Mouse (Mus musculus): ENCODE measurements around the gene Cap2. TPM values are rescaled to one million over a fixed set of nuclear protein-coding genes. Genes with fewer than 3 reads are reported as not detected.
A peak's percentile ranks its signal among the peaks of the same experiment; 100 is the strongest.

Cap2 gene
- total and polyA plus RNA-seq, 3 experiments: 115 to 147 (median 135) TPM

DNA sequence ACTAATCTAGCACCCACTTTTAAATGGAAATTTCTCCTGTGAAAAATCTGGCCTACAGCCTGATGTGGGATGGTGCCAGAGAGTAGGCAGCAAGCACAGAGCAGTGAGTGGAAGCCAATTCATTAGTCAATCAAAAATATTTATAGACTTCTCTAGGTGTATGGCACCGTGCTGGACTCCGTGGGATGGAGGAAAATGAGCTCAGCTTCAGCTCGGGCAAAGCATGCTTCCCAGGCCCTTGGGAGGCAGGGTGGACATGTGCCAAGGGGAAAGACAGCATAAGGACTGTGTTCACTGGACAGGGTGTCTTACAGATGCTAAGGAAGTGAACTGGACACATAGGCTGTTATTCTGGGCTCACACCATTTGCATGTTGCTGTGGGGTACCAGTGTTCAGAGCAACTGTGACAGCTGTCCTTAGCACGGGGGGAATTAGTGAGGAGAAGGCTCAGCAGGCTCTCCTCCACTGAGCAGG lies 15.6 kb downstream of the Cap2 start:
- intact Hi-C loops (cut with DNase I): no loop called here
- Histone ChIP-seq H3K27ac (peak overlapping the region; percentile 0), H3K4me1 (ENCODE audit: control insufficient read depth, insufficient read depth, low read length) (peaks cover 9% of the 10 kb centered on the region), H3K27me3 (ENCODE audit: control insufficient read depth, insufficient read depth, low read length) (no peaks in the 10 kb centered on the region), H3K9ac (ENCODE audit: low read depth, low read length) (peak overlapping the region; percentile 23; the same call in 1 of the 2 replicates), H3K79me2 (replicated peaks; ENCODE audit: control insufficient read depth, insufficient read depth, low read length) (no peaks in the 10 kb centered on the region), H3K4me3 (no peak overlapping the region), H3K36me3 (ENCODE audit: control insufficient read depth, insufficient read depth, low read length) (no peaks in the 10 kb centered on the region)
- 23% methylated on average over 4 of the region's 4 CpGs for WGBS
- TF ChIP-seq CTCF (IDR thresholded peaks at IDR 0.05): no peak
- TF ChIP-seq POLR2A (IDR thresholded peaks at IDR 0.05; ENCODE audit: insufficient read depth, low read depth, low read length): no peak
- TF ChIP-seq EP300 (IDR thresholded peaks at IDR 0.05; ENCODE audit: insufficient read depth, low read depth, low read length): no peak
- peak; percentile 51 for DNase-seq

DNA sequence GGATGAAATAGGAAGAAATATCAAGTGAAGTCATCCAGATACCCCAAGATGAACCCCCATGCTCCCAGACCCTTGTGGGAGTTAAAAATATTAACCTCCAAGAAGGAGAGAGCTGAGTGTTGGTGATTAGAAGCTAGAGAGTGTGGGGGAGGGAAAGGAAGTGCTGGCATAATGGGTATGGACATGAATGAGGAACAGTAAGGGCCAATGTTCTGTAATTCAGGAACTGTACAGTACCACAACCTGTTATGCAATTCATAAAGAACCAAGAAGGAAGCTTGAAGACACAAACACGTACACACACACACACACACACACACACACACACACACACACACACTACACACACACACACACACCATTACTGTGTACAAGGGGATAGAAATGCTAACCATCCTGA lies 19.8 kb downstream of the Cap2 start:
- no peak for TF ChIP-seq EP300 (IDR thresholded peaks at IDR 0.05; ENCODE audit: insufficient read depth, low read depth, low read length)
- no peak for TF ChIP-seq POLR2A (IDR thresholded peaks at IDR 0.05; ENCODE audit: insufficient read depth, low read depth, low read length)
- no peak for TF ChIP-seq CTCF (IDR thresholded peaks at IDR 0.05)
- Histone ChIP-seq H3K9ac (ENCODE audit: low read depth, low read length) (no peak overlapping the region), H3K36me3 (ENCODE audit: control insufficient read depth, insufficient read depth, low read length) (peaks cover 5% of the 10 kb centered on the region; the same call in 1 of the 2 replicates), H3K4me1 (ENCODE audit: control insufficient read depth, insufficient read depth, low read length) (peaks cover 10% of the 10 kb centered on the region), H3K4me3 (no peak overlapping the region), H3K27ac (no peak overlapping the region), H3K79me2 (replicated peaks; ENCODE audit: control insufficient read depth, insufficient read depth, low read length) (no peaks in the 10 kb centered on the region), H3K27me3 (ENCODE audit: control insufficient read depth, insufficient read depth, low read length) (no peaks in the 10 kb centered on the region)
- DNase-seq: no peak
- intact Hi-C loops (cut with DNase I): no loop called here
- 90% methylated on average over 1 of the region's 1 CpGs for WGBS

DNA sequence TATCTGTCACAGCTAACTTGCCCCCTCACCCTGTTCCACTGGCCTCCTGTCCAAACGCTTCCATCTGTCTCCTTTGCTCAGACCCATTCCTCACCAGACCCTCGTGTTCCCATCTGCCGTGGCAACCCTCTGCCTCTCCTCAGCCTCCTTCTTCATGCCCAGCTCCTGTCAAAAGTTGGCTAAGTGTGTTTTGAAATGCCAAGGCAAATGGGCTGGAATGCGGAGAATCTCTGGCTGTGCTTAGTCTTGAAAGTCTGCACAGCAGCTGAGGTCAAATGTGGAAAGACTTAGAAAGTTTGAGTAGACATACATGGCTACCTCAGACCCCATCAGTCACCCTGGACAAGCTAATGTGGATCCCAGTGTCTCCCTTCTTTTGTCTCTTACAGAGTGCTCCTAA lies 21.1 kb downstream of the Cap2 start:
- no peak overlapping the region for H3K9ac ChIP-seq (ENCODE audit: low read depth, low read length)
- H3K27ac ChIP-seq: peak overlapping the region; percentile 79
- peak in 1 of 2 experiments; percentile 15 for DNase-seq
- intact Hi-C loops (cut with DNase I): no loop called here
- peaks cover 7% of the 10 kb centered on the region for H3K4me1 ChIP-seq (ENCODE audit: control insufficient read depth, insufficient read depth, low read length)
- no peak for TF ChIP-seq POLR2A (IDR thresholded peaks at IDR 0.05; ENCODE audit: insufficient read depth, low read depth, low read length)
- TF ChIP-seq EP300 (IDR thresholded peaks at IDR 0.05; ENCODE audit: insufficient read depth, low read depth, low read length): no peak
- no peak for TF ChIP-seq CTCF (IDR thresholded peaks at IDR 0.05)
- no peak overlapping the region for H3K4me3 ChIP-seq
- H3K79me2 ChIP-seq (replicated peaks; ENCODE audit: control insufficient read depth, insufficient read depth, low read length): no peaks in the 10 kb centered on the region
- 44% methylated on average over 4 of the region's 4 CpGs for WGBS
- no peaks in the 10 kb centered on the region for H3K27me3 ChIP-seq (ENCODE audit: control insufficient read depth, insufficient read depth, low read length)
- H3K36me3 ChIP-seq (ENCODE audit: control insufficient read depth, insufficient read depth, low read length): peaks cover 5% of the 10 kb centered on the region; the same call in 1 of the 2 replicates

DNA sequence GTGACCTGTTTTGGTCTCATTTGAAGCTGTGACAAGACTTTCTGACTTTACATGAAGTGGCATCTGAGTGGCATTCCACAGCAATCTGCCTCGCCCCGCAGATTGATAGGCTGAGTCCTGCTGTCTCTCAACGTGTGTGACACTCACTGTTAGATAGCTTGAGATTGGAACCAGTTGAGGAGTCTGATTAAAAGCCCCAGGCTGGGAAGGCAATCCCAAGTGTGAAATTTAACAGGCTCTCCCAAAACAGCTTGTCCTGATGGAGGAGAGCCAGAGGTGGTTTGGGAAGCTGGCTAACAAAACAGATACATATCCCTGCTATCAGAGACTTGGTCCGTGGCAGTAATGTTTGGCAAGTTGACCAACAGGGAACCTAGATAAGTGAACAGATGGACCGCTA lies 21.6 kb downstream of the Cap2 start:
- Histone ChIP-seq H3K27ac (peak overlapping the region; percentile 79), H3K4me3 (no peak overlapping the region), H3K79me2 (replicated peaks; ENCODE audit: control insufficient read depth, insufficient read depth, low read length) (no peaks in the 10 kb centered on the region), H3K36me3 (ENCODE audit: control insufficient read depth, insufficient read depth, low read length) (peaks cover 5% of the 10 kb centered on the region; the same call in 1 of the 2 replicates), H3K4me1 (ENCODE audit: control insufficient read depth, insufficient read depth, low read length) (peaks cover 7% of the 10 kb centered on the region), H3K9ac (ENCODE audit: low read depth, low read length) (no peak overlapping the region), H3K27me3 (ENCODE audit: control insufficient read depth, insufficient read depth, low read length) (no peaks in the 10 kb centered on the region)
- no peak for TF ChIP-seq POLR2A (IDR thresholded peaks at IDR 0.05; ENCODE audit: insufficient read depth, low read depth, low read length)
- no peak for TF ChIP-seq EP300 (IDR thresholded peaks at IDR 0.05; ENCODE audit: insufficient read depth, low read depth, low read length)
- no peak for TF ChIP-seq CTCF (IDR thresholded peaks at IDR 0.05)
- intact Hi-C loops (cut with DNase I): no loop called here
- WGBS: 7% methylated on average over 5 of the region's 5 CpGs
- peak in 1 of 2 experiments; percentile 33 for DNase-seq

DNA sequence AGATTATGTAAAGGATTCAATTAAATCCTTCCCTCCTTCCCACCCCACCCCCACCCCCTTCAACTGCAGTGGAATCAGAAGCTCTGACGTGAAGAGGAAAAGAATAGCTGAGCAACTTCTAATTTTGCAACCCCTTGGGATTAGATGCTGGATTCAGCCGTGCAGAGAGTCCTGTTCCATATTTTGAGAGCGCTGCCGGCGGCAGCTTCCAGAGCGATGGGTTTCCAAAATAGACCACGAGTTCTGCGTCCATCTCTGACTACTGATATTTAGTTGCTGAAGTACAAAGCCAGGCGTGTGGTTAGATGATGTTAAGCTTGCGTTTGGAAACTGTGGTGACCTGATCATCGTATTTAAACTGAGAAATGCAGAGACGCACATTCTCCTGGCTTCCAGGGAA lies 22.1 kb downstream of the Cap2 start:
- Histone ChIP-seq H3K79me2 (replicated peaks; ENCODE audit: control insufficient read depth, insufficient read depth, low read length) (no peaks in the 10 kb centered on the region), H3K27me3 (ENCODE audit: control insufficient read depth, insufficient read depth, low read length) (no peaks in the 10 kb centered on the region), H3K27ac (peak overlapping the region; percentile 79), H3K9ac (ENCODE audit: low read depth, low read length) (no peak overlapping the region; the same call in 1 of the 2 replicates), H3K4me3 (no peak overlapping the region), H3K4me1 (ENCODE audit: control insufficient read depth, insufficient read depth, low read length) (peaks cover 7% of the 10 kb centered on the region), H3K36me3 (ENCODE audit: control insufficient read depth, insufficient read depth, low read length) (peaks cover 5% of the 10 kb centered on the region; the same call in 1 of the 2 replicates)
- 0 out of 2 replicates have a peak, but pooled peaks have one; percentile 24 for TF ChIP-seq EP300 (IDR thresholded peaks at IDR 0.05; ENCODE audit: insufficient read depth, low read depth, low read length)
- 0 out of 2 replicates have a peak, but pooled peaks have one; percentile 16 for TF ChIP-seq POLR2A (IDR thresholded peaks at IDR 0.05; ENCODE audit: insufficient read depth, low read depth, low read length)
- no peak for TF ChIP-seq CTCF (IDR thresholded peaks at IDR 0.05)
- intact Hi-C loops (cut with DNase I): no loop called here
- DNase-seq: peak in 1 of 2 experiments; percentile 62
- 34% methylated on average over 12 of the region's 12 CpGs for WGBS

Data from heart, adult 2 months (tissue).